ENCODE assay signal across 13 mouse cellular contexts in genomic region chr9:123503171-123503834, GRCm38 (mm10). TPM values are rescaled to one million over a fixed set of nuclear protein-coding genes. Genes with fewer than 3 reads are reported as not detected.
DNase-seq lines count a peak whose midpoint lies in the region; ATAC-seq and TF ChIP-seq lines count a peak whose summit lies in the region.
"Had no signal": no experiment of that assay in that cellular context is flagged by ENCODE, and none has a peak within 500 bp of the region (broad histone marks: within the 10 kb centered on the region; RNA-seq: fewer than 3 reads in every experiment).

No protein-coding gene starts in this region.

- peak in 1 of 2 experiments; percentile 45 for DNase-seq in layer of hippocampus, adult 2 months (ENCODE audit: low spot score in 2 of 2)
- DNase-seq in layer of hippocampus, postnatal 25 days (ENCODE audit: extremely low spot score in 1 of 2, low spot score in 1 of 2): no peak
- peak; percentile 65 for DNase-seq in Patski (ENCODE audit: low read depth, low spot score)
- peak; percentile 72 for DNase-seq in fibroblast of lung, adult 2 months (ENCODE audit: low read depth)
- DNase-seq in B cell, adult 2 months: no peak
- DNase-seq: cerebellum, postnatal 14 days; gastrocnemius, postnatal 10 days had no signal

- H3K9me3 ChIP-seq in midbrain, embryonic 15.5 days: no peaks in the 10 kb centered on the region
- H3K9me3 ChIP-seq: heart, embryonic 13.5 days; hindbrain, embryonic 12.5 days; limb, embryonic 10.5 days had no signal

- H3K27ac ChIP-seq in layer of hippocampus, adult 2 months: peak overlapping the region; percentile 81
- H3K27ac ChIP-seq in midbrain, embryonic 15.5 days: no peak overlapping the region
- H3K27ac ChIP-seq: heart, embryonic 13.5 days; hindbrain, embryonic 12.5 days; limb, embryonic 10.5 days; stomach, postnatal 0 days had no signal

- no peaks in the 10 kb centered on the region for H3K36me3 ChIP-seq in midbrain, embryonic 15.5 days (replicated peaks)

- POLR2A ChIA-PET in Patski (lab: Charles Lee): no interaction called here

- H3K4me1 ChIP-seq in midbrain, embryonic 15.5 days: no peaks in the 10 kb centered on the region
- H3K4me1 ChIP-seq: hindbrain, embryonic 12.5 days; limb, embryonic 10.5 days had no signal

- no peak overlapping the region for H3K9ac ChIP-seq in midbrain, embryonic 15.5 days
- H3K9ac ChIP-seq: heart, embryonic 13.5 days; hindbrain, embryonic 12.5 days had no signal

- WGBS in midbrain, embryonic 15.5 days: 76% methylated on average over 5 of the region's 5 CpGs

- no peak for TF ChIP-seq CTCF in layer of hippocampus, adult 2 months (conservative IDR thresholded peaks at IDR 0.05)
- no peak for TF ChIP-seq CTCF in Patski (IDR thresholded peaks at IDR 0.05)

- H3K4me2 ChIP-seq in midbrain, embryonic 15.5 days: no peak overlapping the region
- H3K4me2 ChIP-seq: heart, embryonic 13.5 days; hindbrain, embryonic 12.5 days had no signal

- CTCF ChIA-PET in Patski (lab: Charles Lee): interaction anchor here (0.9 to 6.5 kb wide), 13 partner anchors 9 to 58 kb away, joined by 3 to 54 read pairs (median 5); partner anchors contain the start of genes Limd1 and Sacm1l

- no peak overlapping the region for H3K4me3 ChIP-seq in layer of hippocampus, adult 2 months
- no peak overlapping the region for H3K4me3 ChIP-seq in midbrain, embryonic 15.5 days
- H3K4me3 ChIP-seq: heart, embryonic 13.5 days; hindbrain, embryonic 12.5 days; limb, embryonic 10.5 days had no signal

- in situ Hi-C loops in Patski (cut with MboI; ENCODE audit: low pct_unique_long_range_greater_than_20kb): no loop called here

- no peaks in the 10 kb centered on the region for H3K27me3 ChIP-seq in Patski
- H3K27me3 ChIP-seq in midbrain, embryonic 15.5 days (replicated peaks): no peaks in the 10 kb centered on the region
- H3K27me3 ChIP-seq: heart, embryonic 13.5 days; hindbrain, embryonic 12.5 days had no signal

- peak; percentile 34 for ATAC-seq in Patski
- 0 out of 2 replicates have a peak, but pooled peaks have one; percentile 24 for ATAC-seq in neutrophil, adult 5-6 weeks (ENCODE audit: extremely low read depth, insufficient number of reproducible peaks, low FRiP score, poor library complexity, severe bottlenecking)
- ATAC-seq in midbrain, embryonic 15.5 days (replicated peaks): no peak

RNA-seq across cellular contexts. Expression of gene Limd1, which starts 24.8 kb away (rescaled TPM):
- 1 to 10 TPM; 5.7 to 7.6 TPM for total RNA-seq in layer of hippocampus, adult 2 months (2021)
- 1 to 10 TPM; 6.4 to 6.5 TPM for total RNA-seq in layer of hippocampus, postnatal 25 days (2021)
- 51.9 TPM for polyA plus RNA-seq in Patski (2021)
- 87.1 and 88.6 TPM in 2 replicates for total RNA-seq in neutrophil, adult 5-6 weeks (2017)
- polyA plus RNA-seq in midbrain, embryonic 15.5 days (2015; fragmentation: Nextera tagmentation; extraction: Ambion mirVana): 11.4 and 13.9 TPM in 2 replicates

RNA-seq across cellular contexts. Expression of gene Sacm1l, which starts 26.3 kb away (rescaled TPM):
- total RNA-seq in layer of hippocampus, adult 2 months (2021): 10 to 100 TPM; 53.7 to 56.8 TPM
- total RNA-seq in layer of hippocampus, postnatal 25 days (2021): 10 to 100 TPM; 51.0 to 58.1 TPM
- polyA plus RNA-seq in Patski (2021): 65.2 TPM
- total RNA-seq in neutrophil, adult 5-6 weeks (2017): 39.3 and 41.1 TPM in 2 replicates
- 49.0 and 50.9 TPM in 2 replicates for polyA plus RNA-seq in midbrain, embryonic 15.5 days (2015; fragmentation: Nextera tagmentation; extraction: Ambion mirVana)

Comparison
In these comparisons a context has a peak if more than half of its experiments do, and no peak if none do; other contexts are left out.
1. DNase-seq: peak in Patski (single experiment) and fibroblast of lung, adult 2 months (single experiment); none in layer of hippocampus, postnatal 25 days (0 of 2) and B cell, adult 2 months (0 of 2).
2. RNA of gene Limd1, which starts 24.8 kb away (total RNA-seq): 87.1 to 88.6 TPM in neutrophil, adult 5-6 weeks; 5.7 to 7.6 TPM in layer of hippocampus, adult 2 months and 6.4 to 6.5 TPM in layer of hippocampus, postnatal 25 days; every median in the first group is over 10 times any median in the second.